Mouse (Mus musculus) CH12.LX (cell line): ENCODE results near the gene Alkbh2. TPM values are rescaled to one million over a fixed set of nuclear protein-coding genes. Genes with fewer than 3 reads are reported as not detected.

ENCODE experiments used
- DNase-seq: peaks from one replicate; pipeline ENCODE4 v3.0.0-alpha.2; 2013; ENCODE audit errors: extremely low read depth
- H3K27ac ChIP-seq: 2 replicates; pipeline ENCODE4 v1.5.1; 2012; ENCODE audit warnings: low read depth, mild to moderate bottlenecking, control low read depth, moderate library complexity; ENCODE audit not compliant: insufficient read depth
- H3K27me3 ChIP-seq: replicated peaks from 2 replicates; pipeline ENCODE3; 2012; ENCODE audit warnings: inconsistent platforms
- H3K36me3 ChIP-seq, 2 experiments: replicated peaks in 1 of 2; 2 replicates each; pipeline versions ENCODE3 to v1.6.1; 2012; ENCODE audit warnings: inconsistent platforms in 1 of 2, low read length in 1 of 2, mild to moderate bottlenecking in 1 of 2, mixed read lengths in 1 of 2, moderate library complexity in 1 of 2; ENCODE audit not compliant: control insufficient read depth in 1 of 2, insufficient read depth in 1 of 2
- H3K4me1 ChIP-seq, 2 experiments: 2 replicates each; pipeline ENCODE4 v1.6.1; 2012; ENCODE audit warnings: inconsistent platforms in 1 of 2, moderate library complexity in 1 of 2; ENCODE audit not compliant: insufficient read depth in 2 of 2, control insufficient read depth in 1 of 2
- H3K4me2 ChIP-seq: 2 replicates; pipeline ENCODE4 v1.6.1; 2012; ENCODE audit warnings: low read depth, mild to moderate bottlenecking, control low read depth; ENCODE audit not compliant: poor library complexity, insufficient read depth, severe bottlenecking
- H3K4me3 ChIP-seq, 3 experiments: fragments of 150-350 bp in 1 of 3; sonication (generic) in 1 of 3; replicated peaks in 1 of 3; 2 replicates each; pipeline versions ENCODE3 to v1.5.1; 2011 to 2012; ENCODE audit warnings: low read depth in 2 of 3, low read length in 2 of 3, mild to moderate bottlenecking in 2 of 3, moderate library complexity in 2 of 3, control low read depth in 1 of 3, improper control_type of control experiment in 1 of 3, inconsistent platforms in 1 of 3, mixed read lengths in 1 of 3; ENCODE audit not compliant: poor library complexity in 1 of 3
- H3K79me2 ChIP-seq: replicated peaks from 2 replicates; pipeline ENCODE4 v1.6.1; 2012; ENCODE audit warnings: mild to moderate bottlenecking, moderate library complexity; ENCODE audit not compliant: control insufficient read depth, poor library complexity, insufficient read depth, severe bottlenecking; ENCODE audit errors: extremely low read depth
- H3K9ac ChIP-seq: 2 replicates; pipeline ENCODE4 v1.6.1; 2012; ENCODE audit warnings: low read depth, mild to moderate bottlenecking, control low read depth, moderate library complexity; ENCODE audit not compliant: insufficient read depth
- H3K9me3 ChIP-seq: replicated peaks from 2 replicates; pipeline ENCODE3; 2012; ENCODE audit warnings: low read length, inconsistent platforms, mixed read lengths
- CHD1 ChIP-seq: IDR thresholded peaks from 2 replicates; pipeline ENCODE4 v1.6.1; 2012; ENCODE audit warnings: low read depth, low read length, improper control_type of control experiment, inconsistent platforms
- CTCF ChIP-seq, 2 experiments: IDR thresholded peaks in 1 of 2; conservative IDR thresholded peaks in 1 of 2; 2 replicates each; pipeline ENCODE4 v1.5.1; 2011 to 2012; ENCODE audit warnings: low read depth in 2 of 2, low read length in 2 of 2, improper control_type of control experiment in 1 of 2, inconsistent platforms in 1 of 2, mild to moderate bottlenecking in 1 of 2, moderate library complexity in 1 of 2
- ELF1 ChIP-seq: IDR thresholded peaks from 2 replicates; pipeline ENCODE4 v1.6.1; 2014; ENCODE audit warnings: low read depth, mild to moderate bottlenecking, inconsistent platforms, low read length, improper control_type of control experiment
- HCFC1 ChIP-seq: IDR thresholded peaks from 2 replicates; pipeline ENCODE4 v1.6.1; 2012; ENCODE audit warnings: low read depth, mild to moderate bottlenecking, inconsistent platforms, low read length, improper control_type of control experiment
- IRF4 ChIP-seq: IDR thresholded peaks from 2 replicates; pipeline ENCODE4 v1.6.1; 2014; ENCODE audit warnings: low read depth, mild to moderate bottlenecking, inconsistent platforms, low read length, improper control_type of control experiment
- JUN ChIP-seq: IDR thresholded peaks from 2 replicates; pipeline ENCODE4 v1.6.1; 2011; ENCODE audit warnings: low read depth, mild to moderate bottlenecking, low read length, improper control_type of control experiment, moderate library complexity; ENCODE audit not compliant: insufficient read depth
- MAFK ChIP-seq: IDR thresholded peaks from 2 replicates; pipeline ENCODE4 v1.6.1; 2011; ENCODE audit warnings: low read length, improper control_type of control experiment; ENCODE audit not compliant: insufficient replicate concordance
- MAX ChIP-seq: IDR thresholded peaks from 2 replicates; pipeline ENCODE4 v1.6.1; 2011; ENCODE audit warnings: low read length, improper control_type of control experiment
- MEF2A ChIP-seq: IDR thresholded peaks from 2 replicates; pipeline ENCODE4 v1.6.1; 2014; ENCODE audit warnings: low read depth, mild to moderate bottlenecking, inconsistent platforms, low read length, improper control_type of control experiment, borderline replicate concordance
- MXI1 ChIP-seq: IDR thresholded peaks from 2 replicates; pipeline ENCODE4 v1.6.1; 2011; ENCODE audit warnings: mild to moderate bottlenecking, low read depth, low read length, improper control_type of control experiment
- MYC ChIP-seq: IDR thresholded peaks from 2 replicates; pipeline ENCODE4 v1.6.1; 2011; ENCODE audit warnings: low read depth, mild to moderate bottlenecking, improper control_type of control experiment, low read length
- NELFE ChIP-seq: IDR thresholded peaks from 2 replicates; pipeline ENCODE4 v1.6.1; 2011; ENCODE audit warnings: low read depth, low read length, improper control_type of control experiment
- NRF1 ChIP-seq: IDR thresholded peaks from 2 replicates; pipeline ENCODE4 v1.6.1; 2014; ENCODE audit warnings: low read depth, mild to moderate bottlenecking, inconsistent platforms, low read length, improper control_type of control experiment, moderate library complexity
- POLR2A ChIP-seq: IDR thresholded peaks from 2 replicates; pipeline ENCODE4 v1.6.1; 2011; ENCODE audit warnings: low read depth, mild to moderate bottlenecking, improper control_type of control experiment, low read length
- RAD21 ChIP-seq: IDR thresholded peaks from 2 replicates; pipeline ENCODE4 v1.6.1; 2011; ENCODE audit warnings: low read depth, mild to moderate bottlenecking, low read length, improper control_type of control experiment, moderate library complexity
- SIN3A ChIP-seq: IDR thresholded peaks from 2 replicates; pipeline ENCODE4 v1.6.1; 2012; ENCODE audit warnings: low read length, improper control_type of control experiment, inconsistent platforms
- TCF12 ChIP-seq: IDR thresholded peaks from 2 replicates; pipeline ENCODE4 v1.6.1; 2014; ENCODE audit warnings: low read depth, mild to moderate bottlenecking, inconsistent platforms, low read length, improper control_type of control experiment
- USF2 ChIP-seq: conservative IDR thresholded peaks from 2 replicates; pipeline ENCODE4 v1.6.1; 2011; ENCODE audit warnings: low read depth, low read length, improper control_type of control experiment
- ZMIZ1 ChIP-seq: IDR thresholded peaks from 2 replicates; pipeline ENCODE4 v1.6.1; 2012; ENCODE audit warnings: low read depth, mild to moderate bottlenecking, inconsistent platforms, low read length, improper control_type of control experiment
- ZNF384 ChIP-seq: IDR thresholded peaks from 2 replicates; pipeline ENCODE4 v1.6.1; 2012; ENCODE audit warnings: low read depth, low read length, improper control_type of control experiment, inconsistent platforms
- dilution Hi-C: fragments of 300-500 bp; cut with MboI; formaldehyde crosslinking; loops from 2 replicates; pipeline ENCODE4 v1.14.3; 2020; ENCODE audit warnings: low sequenced_read_pairs; ENCODE audit not compliant: extremely low pct_unique_long_range_greater_than_20kb, extremely low pct_ligation_motif_present
- in situ Hi-C: fragments of 300-500 bp; cut with MboI; formaldehyde crosslinking; loops from 3 replicates; pipeline ENCODE4 v1.14.3; 2019; ENCODE audit warnings: low sequenced_read_pairs, low pct_ligation_motif_present, low pct_unique_long_range_greater_than_20kb, mixed read lengths
- polyA plus RNA-seq: library from polyadenylated mRNA; unstranded; fragments of >175 nt; gene quantifications from 2 replicates; pipeline ENCODE4 v1.2.1, GENCODE M21; 2012; ENCODE audit warnings: low read depth; ENCODE audit not compliant: insufficient read length
- total RNA-seq, 2 experiments: library from RNA; depleted of rRNA; stranded (reverse); fragments of 300-350 nt in 1 of 2; fragments of >200 nt in 1 of 2; gene quantifications; 2 replicates each; pipeline ENCODE4 v1.2.3; 2012 to 2014

The Alkbh2 gene
- total and polyA plus RNA-seq, 3 experiments, result 34.4 to 39.3 (median 35.7) TPM

DNA sequence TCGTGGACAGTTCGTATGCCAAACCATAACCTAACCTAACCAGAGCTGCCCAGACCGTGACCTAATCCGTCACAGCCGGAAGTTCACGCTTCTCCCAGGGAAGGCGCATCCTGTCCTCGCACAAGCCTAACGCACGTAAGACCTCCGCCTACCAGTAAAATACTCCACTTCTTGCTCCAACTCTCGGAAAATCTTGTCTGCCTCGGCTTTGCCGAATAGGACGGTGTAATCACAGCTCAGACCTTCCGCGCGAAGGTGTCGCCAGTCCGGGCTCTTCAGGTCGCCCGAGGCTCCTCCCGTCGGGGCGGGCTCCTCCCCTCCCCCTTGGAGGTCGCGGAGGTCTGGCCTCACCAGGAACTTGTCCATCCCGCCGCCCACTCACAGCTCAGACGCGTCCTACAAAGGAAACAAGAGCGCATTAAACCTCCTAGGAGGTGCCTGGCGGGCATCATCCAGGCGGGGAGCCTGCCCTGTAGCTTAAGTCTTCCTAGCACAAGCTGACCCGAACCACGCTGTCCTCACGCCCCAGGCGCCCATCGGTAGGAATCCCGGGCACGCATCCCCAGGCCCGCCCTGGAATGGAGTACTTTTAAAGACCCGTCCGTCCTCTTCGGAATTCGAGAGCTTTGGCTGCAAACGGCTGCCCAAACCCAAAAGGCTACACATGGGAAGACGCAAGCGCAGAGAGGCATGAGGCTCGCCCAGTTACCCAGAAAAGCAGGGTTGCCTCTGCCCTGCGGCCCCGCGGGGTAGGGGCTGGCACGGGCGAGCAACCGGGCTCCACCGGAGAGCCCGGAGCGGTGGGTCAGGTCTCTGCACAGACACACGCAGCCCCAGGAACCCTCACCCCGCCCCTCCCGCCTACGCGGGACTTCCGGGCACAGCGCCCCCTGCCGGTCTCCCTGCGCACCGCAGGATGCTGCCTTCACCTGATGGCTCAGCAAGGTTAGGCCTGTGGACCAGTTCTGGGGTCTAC lies at the start of gene Alkbh2 (continued):
- peak; percentile 63 for TF ChIP-seq ZMIZ1
- TF ChIP-seq USF2, result no peak

DNA sequence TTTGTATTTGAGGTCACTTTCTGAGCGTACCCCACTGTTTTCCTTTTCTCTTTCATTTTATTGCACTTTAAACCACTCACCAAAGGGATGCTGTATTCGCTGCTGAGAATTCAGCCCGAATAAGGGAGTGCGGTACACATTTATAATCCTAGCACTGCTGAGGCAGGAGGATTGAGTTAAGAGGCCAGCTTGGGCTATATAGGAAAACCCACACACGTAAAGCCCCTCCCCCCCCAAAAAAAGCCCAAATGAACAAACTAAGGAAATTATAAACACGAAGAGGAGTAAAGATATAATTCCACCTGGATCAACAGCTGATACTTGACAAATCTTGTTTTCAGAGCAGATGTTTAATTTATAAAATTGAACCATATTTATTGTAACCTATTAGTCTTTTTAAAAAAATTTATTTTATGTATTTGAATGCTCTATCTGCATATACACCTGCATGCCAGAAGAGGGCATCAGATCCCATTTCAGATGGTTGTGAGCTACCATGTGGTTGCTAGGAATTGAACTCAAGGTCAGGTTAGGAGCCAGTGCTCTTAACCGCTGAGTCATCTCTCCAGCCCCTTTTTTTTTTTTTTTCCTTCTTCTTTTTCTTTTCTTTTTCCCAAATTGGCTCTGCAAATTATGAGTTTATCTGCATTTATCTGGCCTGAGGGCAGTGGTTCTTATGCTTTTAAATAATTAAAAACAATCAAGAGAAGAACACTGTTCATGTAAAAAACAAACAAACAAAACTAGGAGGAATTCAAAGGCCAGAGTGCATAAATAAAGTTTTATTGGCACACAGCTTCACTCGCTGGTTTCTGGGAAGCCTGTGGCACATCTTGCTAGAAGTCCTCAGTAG lies 48.8 kb upstream of the Alkbh2 start:
- Histone ChIP-seq H3K9ac (no peak overlapping the region; the same call in 1 of the 2 replicates), H3K27me3 (no peaks in the 10 kb centered on the region), H3K9me3 (peaks cover 2% of the 10 kb centered on the region), H3K36me3 (no peaks in the 10 kb centered on the region), H3K4me2 (peak overlapping the region; percentile 72), H3K4me1 (peaks cover 0 to 32% of the 10 kb centered on the region in 2 experiments; a peak in 2 of 4 replicates), H3K27ac (no peak overlapping the region), H3K4me3 (peak overlapping the region in 2 of 3 experiments; percentile 64 to 68), H3K79me2 (no peaks in the 10 kb centered on the region)
- dilution Hi-C loops, result no loop called here
- in situ Hi-C loops, result loop anchor here (5.0 kb wide), 1 partner anchor 131 kb away; no protein-coding TSS in a partner anchor
- DNase-seq, result no peak
- TF ChIP-seq TCF12 (no peak), ZNF384 (peak; percentile 18; the same call in 1 of the 2 replicates), CTCF (conservative IDR thresholded peaks at IDR 0.05 in 1 of 2, IDR thresholded peaks at IDR 0.05 in 1 of 2; ENCODE audit: low read depth in 2 of 2, low read length in 2 of 2) (peak in 1 of 2 experiments; percentile 37; a peak in 2 of 4 replicates), MYC (0 out of 2 replicates have a peak, but pooled peaks have one; percentile 45), RAD21 (peak; percentile 14), MAX (no peak), MAFK (0 out of 2 replicates have a peak, but pooled peaks have one; percentile 2), POLR2A (no peak)

DNA sequence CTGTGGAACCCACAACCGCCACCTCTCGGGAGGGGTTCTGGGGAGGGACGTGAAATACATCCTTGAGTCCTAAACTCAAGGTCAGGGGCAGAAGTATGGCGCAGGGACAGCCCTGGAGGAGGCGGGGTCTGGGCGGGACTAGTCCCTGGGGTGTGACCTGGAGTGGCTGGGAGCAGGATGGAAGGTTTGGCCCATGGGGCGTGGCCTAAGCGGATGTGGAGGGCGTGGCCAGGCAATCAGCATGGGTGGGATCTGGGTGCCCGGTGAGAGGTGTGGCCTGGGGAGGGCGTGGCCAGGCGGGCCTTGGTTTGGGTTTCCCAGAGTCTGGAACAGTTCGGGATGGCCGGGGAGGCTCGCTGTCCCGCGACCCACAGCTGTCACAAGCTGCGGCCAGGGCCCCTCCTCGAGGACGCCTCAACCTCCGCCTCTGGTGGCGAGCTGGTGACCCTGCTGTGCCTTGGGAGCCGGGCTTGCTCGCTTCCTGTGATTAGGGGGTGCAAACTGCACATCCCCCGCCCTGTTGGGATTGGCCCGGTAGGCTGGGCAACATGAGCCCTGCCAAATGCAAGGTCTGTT lies 47.7 kb upstream of the Alkbh2 start:
- peak overlapping the region; percentile 64 to 70 (median 68) for H3K4me3 ChIP-seq
- H3K36me3 ChIP-seq, result no peaks in the 10 kb centered on the region
- in situ Hi-C loops (loop anchor here (5.0 kb wide), 1 partner anchor 132 kb away; no protein-coding TSS in a partner anchor), dilution Hi-C loops (no loop called here)
- H3K27ac ChIP-seq, result no peak overlapping the region
- no peaks in the 10 kb centered on the region for H3K79me2 ChIP-seq
- peak overlapping the region; percentile 8; the same call in 1 of the 2 replicates for H3K9ac ChIP-seq
- peak; percentile 96 for DNase-seq
- peaks cover 0 to 30% of the 10 kb centered on the region in 2 experiments; a peak in 2 of 4 replicates for H3K4me1 ChIP-seq
- H3K9me3 ChIP-seq, result peaks cover 2% of the 10 kb centered on the region
- no peaks in the 10 kb centered on the region for H3K27me3 ChIP-seq
- TF ChIP-seq SIN3A (peak; percentile 60; the same call in 1 of the 2 replicates), HCFC1 (peak; percentile 13; the same call in 1 of the 2 replicates), MEF2A (0 out of 2 replicates have a peak, but pooled peaks have one; percentile 23), NRF1 (0 out of 2 replicates have a peak, but pooled peaks have one; percentile 18), IRF4 (peak; percentile 27; the same call in 1 of the 2 replicates), MAX (peak; percentile 60), MXI1 (no peak), NELFE (peak; percentile 63; the same call in 1 of the 2 replicates), POLR2A (peak; percentile 62), CHD1 (no peak), TCF12 (peak; percentile 20; the same call in 1 of the 2 replicates), ELF1 (peak; percentile 55), JUN (no peak)
- TF ChIP-seq, all 38 proteins: peak for 10
- peak overlapping the region; percentile 72 for H3K4me2 ChIP-seq
